17 mouse cellular contexts compared by ENCODE assay signal in genomic region chr3:61133096-61133495, GRCm38 (mm10).
"Had no signal": no experiment of that assay in that cellular context is flagged by ENCODE, and none has a peak within 500 bp of the region (broad histone marks: within the 10 kb centered on the region; RNA-seq: fewer than 3 reads in every experiment).

No protein-coding gene starts in this region.

- DNase-seq: lung, adult 18-20 months; lung, embryonic 14.5 days; lung, postnatal 14 days; lung, postnatal 36 days; midbrain, embryonic 14.5 days; right cerebral cortex, adult 18-20 months; right cerebral cortex, postnatal 25 days; right cerebral cortex, postnatal 4 days; spleen, adult 18-20 months; thymus, adult 18-20 months; thymus, postnatal 14 days; thymus, postnatal 36 days had no signal

- H3K27ac ChIP-seq: liver, embryonic 14.5 days; midbrain, embryonic 10.5 days; midbrain, embryonic 12.5 days; neural tube, embryonic 12.5 days had no signal

- H3K4me3 ChIP-seq: midbrain, embryonic 10.5 days; midbrain, embryonic 12.5 days; neural tube, embryonic 12.5 days had no signal

- ATAC-seq: midbrain, embryonic 16.5 days had no signal
